Mouse (Mus musculus) T-cell, adult 66 days (primary cell): Measurements from ENCODE around the gene Blvrb. TPM values are rescaled to one million over a fixed set of nuclear protein-coding genes. Genes with fewer than 3 reads are reported as not detected.

Source experiments
- total RNA-seq, 2 experiments: library from RNA; stranded (reverse); gene quantifications; 3 replicates in 1 of 2; 4 replicates in 1 of 2; pipeline ENCODE4 v1.2.4; 2023

Blvrb gene
- 10 to 100 TPM; 11.0 to 13.4 TPM for total RNA-seq

DNA sequence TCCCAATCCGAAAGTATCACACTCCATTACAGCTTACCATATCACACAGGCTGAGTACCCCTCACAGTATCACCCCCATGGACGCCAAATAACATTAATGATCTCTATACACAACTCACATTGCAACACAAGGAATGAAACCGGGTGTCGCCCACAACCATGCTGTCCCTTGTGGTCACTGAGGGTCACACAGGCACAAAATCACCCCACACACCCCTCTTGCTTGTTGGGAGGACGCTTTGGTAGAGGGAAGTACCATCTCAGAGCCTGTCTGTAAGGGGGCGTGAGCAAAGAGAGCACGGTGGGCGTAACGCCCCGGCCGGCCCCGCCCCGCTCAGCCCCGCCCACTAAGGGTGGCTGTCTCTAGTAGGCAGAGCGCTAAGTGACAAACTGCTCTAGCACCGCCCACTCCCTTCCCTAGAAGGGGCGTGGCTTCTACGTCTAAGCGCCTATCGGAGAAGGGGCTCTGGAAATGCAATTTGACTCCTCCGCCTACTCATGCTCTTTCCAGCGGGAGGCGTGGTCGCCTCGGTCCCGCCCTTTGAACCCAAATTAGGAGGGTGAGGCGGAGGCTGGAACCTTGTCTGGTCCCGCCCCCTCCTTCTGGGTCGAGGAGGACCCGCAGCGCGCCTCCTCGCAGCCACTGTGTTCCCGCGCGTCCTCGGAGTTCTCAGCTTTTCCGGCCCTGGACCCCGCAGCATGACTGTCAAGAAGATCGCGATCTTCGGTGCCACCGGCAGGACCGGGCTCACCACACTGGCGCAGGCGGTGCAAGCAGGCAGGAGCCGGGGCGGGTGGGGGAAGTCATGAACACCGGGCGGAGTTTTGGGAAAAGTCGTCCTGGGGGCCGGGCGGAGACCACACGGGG, at the start of gene Blvrb, which contains the start of gene Sptbn4:
TSS of gene Blvrb (plus strand) at position 560 of the 868 bp plus-strand sequence.
TSS of gene Sptbn4 (minus strand) at position 268 of the 868 bp plus-strand sequence.

DNA sequence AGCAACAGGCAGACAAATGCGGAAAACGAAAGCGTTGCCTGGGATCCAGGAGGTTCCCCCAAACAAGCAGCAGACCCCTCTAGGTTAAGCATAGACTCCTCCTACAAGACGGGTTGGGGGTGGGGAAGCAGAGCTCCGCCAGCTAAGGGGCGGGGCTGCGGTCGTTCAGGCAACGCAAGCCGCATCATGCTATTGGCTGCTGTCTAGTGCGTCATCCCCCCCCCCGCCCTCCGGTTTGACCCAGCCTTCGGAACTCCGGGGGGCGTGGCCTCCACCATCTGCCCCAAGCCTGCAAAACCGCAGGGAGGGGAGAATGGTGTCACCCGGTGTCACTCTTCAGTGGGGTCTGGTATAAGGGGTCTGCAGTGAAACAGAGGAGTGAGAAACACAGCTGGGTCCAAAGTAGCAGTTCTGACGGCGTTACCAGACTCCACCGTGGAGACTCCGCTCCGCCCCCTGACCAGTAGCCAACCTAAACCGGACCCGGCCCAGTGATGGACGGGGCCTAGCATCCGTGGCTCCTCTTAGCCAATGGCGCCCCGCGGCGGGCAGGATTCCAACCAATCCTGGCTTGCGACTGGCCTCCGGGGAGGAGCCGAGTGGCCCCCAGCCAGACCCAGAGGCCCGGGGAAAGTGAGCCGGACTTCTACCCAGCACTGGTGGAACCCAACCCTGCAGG, 25.5 kb downstream of the Blvrb start, which contains the start of gene Sertad3:
TSS of gene Sertad3 (plus strand) at position 613 of the 679 bp plus-strand sequence.

DNA sequence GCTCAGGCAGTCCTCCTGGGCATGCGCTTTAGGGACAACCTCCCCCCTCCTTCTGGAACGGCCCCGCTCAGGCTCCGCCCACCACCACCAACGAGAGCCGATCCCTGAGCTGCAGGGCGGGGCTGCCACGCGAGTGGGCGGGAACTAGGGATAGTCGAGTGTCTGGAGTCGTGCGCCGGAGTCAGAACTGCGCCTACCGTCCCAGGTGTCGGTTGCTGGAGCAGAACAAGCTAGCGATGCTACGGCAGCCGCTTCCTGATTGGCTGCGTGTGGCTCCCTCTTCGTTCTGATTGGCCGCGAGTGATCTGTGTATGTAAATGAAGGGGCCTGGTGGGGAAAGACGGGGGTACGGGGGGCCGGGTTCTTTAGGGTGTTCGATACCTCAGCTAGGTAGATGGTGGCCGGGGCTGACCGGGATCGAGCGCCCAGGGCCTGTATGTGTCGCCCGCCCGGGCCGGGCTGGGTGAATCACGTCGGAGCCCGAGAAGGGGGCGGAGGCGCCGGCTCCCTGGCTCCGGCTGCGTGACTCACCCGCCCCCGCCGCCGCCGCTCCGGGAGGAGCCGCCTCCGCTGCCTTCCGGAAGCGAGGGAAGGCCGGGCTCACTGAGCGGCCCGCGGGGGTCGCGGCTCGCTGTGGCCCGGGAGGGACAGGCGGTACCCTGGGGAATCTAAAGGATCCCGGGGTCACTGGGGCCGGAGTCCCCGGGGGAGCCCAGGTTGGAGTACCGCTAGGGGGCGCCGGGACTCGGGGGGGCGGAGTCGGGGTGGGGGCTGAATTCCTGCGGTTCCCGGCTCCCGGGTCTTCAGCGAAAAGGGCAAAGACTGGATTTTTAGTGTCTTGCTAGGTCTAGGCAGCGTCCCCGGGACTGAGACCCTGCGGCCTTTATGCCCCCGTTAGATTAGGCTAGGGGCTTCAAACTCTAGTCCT, 39.3 kb downstream of the Blvrb start, which contains the start of gene Sertad1:
TSS of gene Sertad1 (plus strand) at position 141 of the 928 bp plus-strand sequence.

DNA sequence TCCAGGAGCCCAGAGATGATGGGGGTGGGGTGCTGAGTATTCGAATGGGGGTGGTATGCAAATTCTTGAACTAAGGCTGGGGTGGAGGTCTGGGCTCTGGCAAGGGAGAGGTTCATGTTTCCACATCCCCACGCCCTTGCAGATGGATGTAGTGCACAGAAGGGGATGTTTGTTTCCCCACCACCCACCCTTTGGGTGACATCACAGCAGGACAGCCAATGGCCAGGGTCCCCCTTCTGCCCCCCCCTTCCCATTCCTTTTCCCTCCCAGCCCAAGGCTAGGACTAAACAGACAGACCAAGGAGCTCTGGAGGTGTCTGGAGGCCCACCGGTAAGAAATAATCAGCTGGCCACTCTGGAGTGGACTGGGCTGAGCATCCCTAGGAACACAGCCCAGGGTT, 51.3 kb downstream of the Blvrb start, which contains the start of gene Prx:
TSS of gene Prx (plus strand) at position 289 of the 400 bp plus-strand sequence.

Other genes starting within 250 kb of the Blvrb start
- gene Itpkc, start 219.3 kb upstream of the Blvrb start, total RNA-seq: 10 to 100 TPM; 14.9 TPM
- 10 to 100 TPM; 14.7 to 22.1 TPM for gene Coq8b, start 215.0 kb upstream of the Blvrb start, total RNA-seq
- 1 to 10 TPM; 2.2 to 3.0 TPM for gene Numbl, start 189.5 kb upstream of the Blvrb start, total RNA-seq
- gene Ltbp4, start 110.3 kb upstream of the Blvrb start, total RNA-seq: under 1 TPM; 0.56 to 0.90 TPM
- 10 to 100 TPM; 80.3 to 82.3 TPM for gene Shkbp1, start 92.0 kb upstream of the Blvrb start, total RNA-seq
- 1 to 10 TPM; 1.4 to 6.8 TPM for gene Gm20479, start 90.6 kb upstream of the Blvrb start, total RNA-seq
- not detected for gene Sptbn4, start 292 bp upstream of the Blvrb start, total RNA-seq
- gene Sertad3, start 25.8 kb downstream of the Blvrb start, total RNA-seq: 10 to 100 TPM; 13.1 to 15.4 TPM
- 10 to 100 TPM; 32.9 to 42.1 TPM for gene Sertad1, start 38.9 kb downstream of the Blvrb start, total RNA-seq
- 1 to 10 TPM; 1.5 to 1.6 TPM for gene Prx, start 51.3 kb downstream of the Blvrb start, total RNA-seq
- under 1 TPM; 0.21 to 0.55 TPM for gene Hipk4, start 75.3 kb downstream of the Blvrb start, total RNA-seq
- gene Pld3, start 105.2 kb downstream of the Blvrb start, total RNA-seq: 100 to 1,000 TPM; 117 to 120 TPM
- 10 to 100 TPM; 23.2 to 28.0 TPM for gene 2310022A10Rik, start 105.3 kb downstream of the Blvrb start, total RNA-seq
- 100 to 1,000 TPM; 142 to 145 TPM for gene Akt2, start 143.6 kb downstream of the Blvrb start, total RNA-seq
- under 1 TPM in 1 of 2 experiments, not detected in 1; 0.35 TPM for gene Ttc9b, start 205.9 kb downstream of the Blvrb start, total RNA-seq
- 10 to 100 TPM; 14.4 to 21.8 TPM for gene Map3k10, start 226.6 kb downstream of the Blvrb start, total RNA-seq
- 1 to 10 TPM; 1.3 to 1.9 TPM for gene Zfp607b, start 241.4 kb downstream of the Blvrb start, total RNA-seq